16 mouse cellular contexts compared by ENCODE assay signal in genomic region chrX:51497831-51498230, GRCm38 (mm10).
DNase-seq lines count a peak whose midpoint lies in the region; ATAC-seq and TF ChIP-seq lines count a peak whose summit lies in the region.
"Had no signal": no experiment of that assay in that cellular context is flagged by ENCODE, and none has a peak within 500 bp of the region (broad histone marks: within the 10 kb centered on the region; RNA-seq: fewer than 3 reads in every experiment).

No protein-coding gene starts in this region.

- no peak overlapping the region for H3K4me2 ChIP-seq in hindbrain, postnatal 0 days (ENCODE audit: low read depth, low read length)
- no peak overlapping the region for H3K4me2 ChIP-seq in lung, postnatal 0 days (replicated peaks; ENCODE audit: low read depth, low read length)
- H3K4me2 ChIP-seq: embryonic facial prominence, embryonic 12.5 days; heart, embryonic 12.5 days; liver, embryonic 11.5 days had no signal

- DNase-seq in embryo, embryonic 10.5 days (ENCODE audit: low spot score): peak; percentile 19
- no peak for DNase-seq in embryo, embryonic 9.5 days (ENCODE audit: extremely low spot score)
- peak; percentile 24 for DNase-seq in hindbrain, postnatal 0 days (ENCODE audit: low spot score)
- no peak for DNase-seq in hindbrain, embryonic 10.5 days (ENCODE audit: low spot score)
- DNase-seq in lung, postnatal 0 days (ENCODE audit: low spot score): no peak
- no peak for DNase-seq in lung, postnatal 14 days
- DNase-seq in adipocyte (ENCODE audit: low spot score): peak; percentile 33
- DNase-seq: gastrocnemius, postnatal 36 days; heart, postnatal 36 days; layer of hippocampus, postnatal 36 days; left cerebral cortex, postnatal 4 days; right cerebral cortex, postnatal 4 days had no signal

- H3K27ac ChIP-seq in hindbrain, postnatal 0 days: no peak overlapping the region
- no peak overlapping the region for H3K27ac ChIP-seq in hindbrain, embryonic 10.5 days
- no peak overlapping the region for H3K27ac ChIP-seq in lung, postnatal 0 days (ENCODE audit: low read length)
- H3K27ac ChIP-seq: embryonic facial prominence, embryonic 12.5 days had no signal

- H3K4me3 ChIP-seq in hindbrain, postnatal 0 days (ENCODE audit: low read length): no peak overlapping the region
- H3K4me3 ChIP-seq in hindbrain, embryonic 10.5 days: no peak overlapping the region
- H3K4me3 ChIP-seq in lung, postnatal 0 days (ENCODE audit: low read depth, low read length): no peak overlapping the region
- H3K4me3 ChIP-seq: embryonic facial prominence, embryonic 12.5 days; heart, embryonic 12.5 days had no signal

- WGBS in hindbrain, postnatal 0 days: 50% methylated on average over 1 of the region's 1 CpGs
- WGBS in hindbrain, embryonic 10.5 days: 49% methylated on average over 1 of the region's 1 CpGs
- WGBS in lung, postnatal 0 days: 53% methylated on average over 1 of the region's 1 CpGs

- no peaks in the 10 kb centered on the region for H3K36me3 ChIP-seq in hindbrain, postnatal 0 days (ENCODE audit: insufficient read depth, low read length)
- no peaks in the 10 kb centered on the region for H3K36me3 ChIP-seq in hindbrain, embryonic 10.5 days
- H3K36me3 ChIP-seq in lung, postnatal 0 days (ENCODE audit: insufficient read depth, low read length): no peaks in the 10 kb centered on the region
- H3K36me3 ChIP-seq: embryonic facial prominence, embryonic 12.5 days; heart, embryonic 12.5 days had no signal

- TF ChIP-seq EP300 in lung, postnatal 0 days (IDR thresholded peaks at IDR 0.05): no peak

- H3K27me3 ChIP-seq in hindbrain, postnatal 0 days (ENCODE audit: insufficient read depth, low read length): no peaks in the 10 kb centered on the region
- 0 out of 2 replicates have a peak, but pooled peaks cover 5% of the 10 kb centered on the region for H3K27me3 ChIP-seq in hindbrain, embryonic 10.5 days (ENCODE audit: insufficient read depth, poor library complexity, severe bottlenecking)
- H3K27me3 ChIP-seq in lung, postnatal 0 days (replicated peaks; ENCODE audit: insufficient read depth, low read length): no peaks in the 10 kb centered on the region
- H3K27me3 ChIP-seq: embryonic facial prominence, embryonic 12.5 days; heart, embryonic 12.5 days had no signal

- peak; percentile 67 for TF ChIP-seq CTCF in hindbrain, postnatal 0 days (IDR thresholded peaks at IDR 0.05; ENCODE audit: low read depth)
- TF ChIP-seq CTCF in lung, postnatal 0 days (IDR thresholded peaks at IDR 0.05): peak; percentile 59

- no peaks in the 10 kb centered on the region for H3K9me3 ChIP-seq in hindbrain, postnatal 0 days (ENCODE audit: low read length)
- no peaks in the 10 kb centered on the region for H3K9me3 ChIP-seq in hindbrain, embryonic 10.5 days
- no peaks in the 10 kb centered on the region for H3K9me3 ChIP-seq in lung, postnatal 0 days (ENCODE audit: low read length)
- H3K9me3 ChIP-seq: embryonic facial prominence, embryonic 12.5 days; heart, embryonic 12.5 days had no signal

- H3K4me1 ChIP-seq in hindbrain, postnatal 0 days (ENCODE audit: insufficient read depth, low read length): no peaks in the 10 kb centered on the region
- H3K4me1 ChIP-seq in hindbrain, embryonic 10.5 days (replicated peaks): no peaks in the 10 kb centered on the region
- H3K4me1 ChIP-seq in lung, postnatal 0 days (ENCODE audit: insufficient read depth, low read depth, low read length): no peaks in the 10 kb centered on the region
- H3K4me1 ChIP-seq: embryonic facial prominence, embryonic 12.5 days; heart, embryonic 12.5 days had no signal

- H3K9ac ChIP-seq in hindbrain, postnatal 0 days (replicated peaks; ENCODE audit: low read length): no peak overlapping the region
- no peak overlapping the region for H3K9ac ChIP-seq in lung, postnatal 0 days (replicated peaks; ENCODE audit: low read depth)
- H3K9ac ChIP-seq: embryonic facial prominence, embryonic 12.5 days; heart, embryonic 12.5 days had no signal

- ATAC-seq in hindbrain, postnatal 0 days: no peak
- no peak for ATAC-seq in lung, postnatal 0 days
- no peak for ATAC-seq in megakaryocyte, adult 5-6 weeks (ENCODE audit: poor library complexity, severe bottlenecking)

Comparison
In these comparisons a context has a peak if more than half of its experiments do, and no peak if none do; other contexts are left out.
1. DNase-seq: peak in embryo, embryonic 10.5 days (single experiment), hindbrain, postnatal 0 days (single experiment) and adipocyte (single experiment); none in embryo, embryonic 9.5 days (single experiment), hindbrain, embryonic 10.5 days (single experiment), lung, postnatal 0 days (single experiment) and lung, postnatal 14 days (single experiment).